Mouse (Mus musculus) kidney, adult 9 months (tissue): ENCODE data around the gene Daam2.
A peak's percentile ranks its signal among the peaks of the same experiment; 100 is the strongest.

Experiments used
- DNase-seq: peaks from one replicate; pipeline ENCODE4 v3.0.0; 2022

Gene Daam2

DNA sequence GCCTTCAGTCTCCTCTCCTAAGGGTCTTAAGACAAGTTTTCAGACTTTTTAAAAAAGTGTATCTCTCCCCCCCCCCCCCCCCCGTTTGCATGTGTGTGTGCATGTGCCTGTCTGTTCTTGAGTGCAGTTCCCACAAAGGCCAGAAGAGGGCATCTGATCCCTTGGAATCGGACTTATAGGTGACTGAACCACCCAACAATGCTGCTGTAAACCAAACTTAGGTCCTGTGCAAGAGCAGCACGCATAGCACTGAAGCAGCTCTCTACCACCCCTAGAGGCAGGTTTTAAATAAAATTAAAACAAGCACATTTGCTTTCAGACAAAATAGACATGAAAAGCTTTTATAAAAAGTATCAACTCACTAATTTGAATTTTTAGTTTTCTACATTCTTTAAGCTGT lies 33.9 kb downstream of the Daam2 start:
- peak; percentile 73 for DNase-seq

GRCm38 (mm10) chr17:49528503-49529205 lies 35.5 kb downstream of the Daam2 start:
- DNase-seq: no peak

DNA sequence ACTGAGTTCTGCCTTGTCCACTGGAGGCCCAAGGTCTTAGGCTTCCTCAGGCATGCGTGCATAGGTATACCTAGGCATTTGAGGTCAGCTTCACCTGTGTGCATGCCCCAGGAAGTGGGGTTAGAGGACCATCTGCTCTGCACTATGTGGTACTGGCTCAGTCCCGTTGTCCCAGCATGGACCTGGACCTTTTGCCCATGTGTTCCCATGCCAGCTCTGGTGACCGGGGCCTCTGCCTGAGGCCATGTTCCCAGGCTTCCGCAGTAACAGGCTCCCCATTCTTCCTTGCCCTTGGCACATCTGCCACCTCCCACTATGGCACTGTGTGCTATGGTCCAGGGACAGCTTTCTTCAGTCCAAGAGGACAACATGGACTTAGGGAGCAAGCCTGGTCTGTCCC lies 36.1 kb downstream of the Daam2 start:
- no peak for DNase-seq

- no peak for DNase-seq
Observed at GRCm38 (mm10) chr17:49526566-49526965, 37.6 kb downstream of the Daam2 start.

GRCm38 (mm10) chr17:49525911-49526310 lies 38.2 kb downstream of the Daam2 start:
- DNase-seq: no peak

- no peak for DNase-seq
Observed at GRCm38 (mm10) chr17:49524584-49524983, 39.6 kb downstream of the Daam2 start.

DNA sequence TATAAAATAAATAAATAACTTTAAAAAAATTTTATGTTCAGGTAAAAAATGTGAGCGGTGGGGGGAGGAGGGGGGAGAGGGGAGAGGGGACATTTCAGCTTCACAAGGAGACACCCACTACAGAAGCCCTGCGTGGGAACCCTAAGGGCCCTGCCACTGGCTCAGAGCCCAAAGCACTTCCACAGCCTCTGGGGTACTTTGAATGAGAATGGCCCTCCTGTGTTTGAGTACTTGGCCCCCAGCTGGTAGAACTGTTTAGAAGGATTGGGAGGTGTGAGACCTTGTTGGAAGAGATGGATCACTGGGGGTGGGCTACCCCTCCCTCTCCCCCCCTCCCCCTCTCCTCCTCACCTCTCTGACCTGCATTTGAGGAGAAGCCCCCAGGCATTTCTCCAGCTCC lies 41.7 kb downstream of the Daam2 start:
- DNase-seq: no peak

DNA sequence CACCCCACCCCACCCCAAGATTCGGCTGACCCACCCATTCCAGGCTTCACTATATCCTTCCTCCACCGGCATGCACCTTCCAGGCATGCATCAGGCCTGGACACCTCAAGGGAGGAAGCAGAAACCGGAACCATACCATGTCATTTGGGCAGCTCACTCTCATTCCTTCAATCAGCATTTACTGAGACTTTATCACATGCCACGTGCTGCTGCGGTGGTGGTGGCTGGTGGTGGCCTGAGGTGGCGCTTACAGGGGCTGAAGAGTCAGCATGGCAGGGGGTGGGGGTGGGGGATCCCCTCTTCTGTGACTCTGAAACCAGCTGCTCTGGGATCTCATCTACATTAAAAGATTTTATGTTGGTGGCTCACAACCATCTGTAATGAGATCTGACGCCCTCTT lies 42.1 kb downstream of the Daam2 start:
- DNase-seq: no peak

DNA sequence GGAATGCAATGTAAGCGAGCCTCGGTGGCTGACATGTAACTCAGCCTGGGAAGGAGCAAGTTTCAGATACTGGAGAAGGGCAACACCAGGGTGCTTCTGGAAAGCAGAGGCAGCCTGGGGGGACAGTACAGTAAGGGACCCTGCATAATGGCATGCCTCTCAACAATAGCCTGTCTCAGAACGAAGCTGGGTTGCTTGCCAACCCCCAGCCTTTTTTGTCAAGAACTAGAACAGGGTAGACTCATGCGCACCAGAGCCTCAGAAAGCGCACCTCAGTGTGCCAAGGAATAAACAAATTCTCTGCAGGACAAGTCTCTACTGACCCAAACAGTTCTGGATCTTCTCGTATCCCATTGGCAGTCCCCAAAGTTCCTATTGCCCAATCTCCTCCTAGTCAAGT lies 43.5 kb downstream of the Daam2 start:
- DNase-seq: no peak

GRCm38 (mm10) chr17:49519576-49520247 lies 44.4 kb downstream of the Daam2 start:
- DNase-seq: no peak

- no peak for DNase-seq
Observed at GRCm38 (mm10) chr17:49517091-49517490, 47.1 kb downstream of the Daam2 start.

- DNase-seq: no peak
Observed at GRCm38 (mm10) chr17:49515678-49516077, 48.5 kb downstream of the Daam2 start.

DNA sequence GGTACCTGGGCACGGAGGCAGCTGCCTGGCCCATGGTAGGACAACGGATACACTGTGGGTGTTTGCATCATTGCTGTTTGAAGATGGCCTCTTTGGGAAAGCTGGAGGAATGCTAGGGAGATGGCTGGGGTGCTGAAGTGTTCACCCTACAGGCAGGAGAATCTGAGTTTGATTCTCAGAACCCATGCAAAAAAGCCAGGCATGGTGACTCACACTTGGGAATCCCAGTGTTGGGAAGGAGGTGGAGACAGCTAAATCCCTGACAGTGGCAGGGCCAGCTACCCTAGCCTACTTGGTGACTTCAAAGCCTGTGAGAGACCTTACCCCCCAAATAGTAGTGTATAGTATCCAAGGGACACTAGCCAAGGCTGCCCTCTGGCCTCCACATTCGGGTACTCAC lies 49.0 kb downstream of the Daam2 start:
- DNase-seq: no peak

GRCm38 (mm10) chr17:49512671-49513085 lies 51.5 kb downstream of the Daam2 start:
- DNase-seq: peak; percentile 43

GRCm38 (mm10) chr17:49509431-49509830 lies 54.7 kb downstream of the Daam2 start:
- no peak for DNase-seq

DNA sequence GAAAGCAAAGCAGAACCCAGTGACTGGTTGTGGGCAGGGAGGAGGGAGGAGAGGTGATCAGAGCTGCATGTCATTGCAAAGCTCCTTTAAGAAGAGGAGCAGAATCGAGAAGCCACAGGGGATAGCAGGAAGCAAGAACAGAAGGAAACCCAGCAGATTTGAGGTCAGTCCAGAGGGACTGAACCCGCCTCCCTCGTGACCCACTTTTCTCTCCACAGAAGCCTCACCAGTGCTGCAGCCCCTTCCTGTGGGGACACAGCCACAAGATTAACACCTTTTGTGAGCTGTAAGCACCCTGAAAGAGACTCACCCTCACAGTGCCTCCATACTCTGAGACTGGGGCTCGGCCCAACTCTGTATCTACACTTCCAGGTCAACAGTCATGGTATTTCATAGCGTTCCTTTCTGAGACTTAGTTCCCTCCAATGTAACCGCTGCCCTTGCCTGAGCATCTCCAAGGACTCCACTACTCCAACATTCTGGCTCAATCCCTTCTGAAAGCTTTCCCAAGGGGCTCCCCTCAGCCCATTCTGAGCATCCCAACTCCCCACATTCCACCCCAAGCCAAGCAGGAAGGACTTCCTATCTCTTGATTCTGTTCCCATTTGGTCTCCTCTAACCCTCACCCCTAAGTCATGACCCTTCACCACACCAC lies 60.8 kb downstream of the Daam2 start:
- DNase-seq: peak; percentile 14

- DNase-seq: no peak
Observed at GRCm38 (mm10) chr17:49500234-49500633, 63.9 kb downstream of the Daam2 start.

DNA sequence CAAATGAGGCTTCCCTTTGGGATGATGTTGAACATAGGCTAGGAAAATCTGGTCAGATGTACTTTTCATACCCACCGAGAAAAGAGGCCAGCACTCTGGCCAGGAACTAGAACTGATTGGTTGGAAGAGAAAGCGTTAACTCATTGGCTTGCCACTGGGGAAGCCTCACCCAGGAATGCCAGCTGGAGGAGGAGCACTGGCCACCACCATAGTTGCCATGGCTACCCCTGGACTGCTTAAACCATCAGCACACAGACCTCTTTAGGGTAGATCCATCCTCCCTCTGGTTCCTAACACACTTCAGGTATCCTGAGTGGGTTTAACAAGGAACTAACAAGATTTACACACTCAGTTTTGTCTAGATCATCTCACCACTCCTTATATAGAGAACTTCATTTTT lies 64.5 kb downstream of the Daam2 start:
- no peak for DNase-seq

GRCm38 (mm10) chr17:49498169-49498568 lies 66.0 kb downstream of the Daam2 start:
- no peak for DNase-seq

GRCm38 (mm10) chr17:49493276-49493675 lies 70.9 kb downstream of the Daam2 start:
- no peak for DNase-seq

DNA sequence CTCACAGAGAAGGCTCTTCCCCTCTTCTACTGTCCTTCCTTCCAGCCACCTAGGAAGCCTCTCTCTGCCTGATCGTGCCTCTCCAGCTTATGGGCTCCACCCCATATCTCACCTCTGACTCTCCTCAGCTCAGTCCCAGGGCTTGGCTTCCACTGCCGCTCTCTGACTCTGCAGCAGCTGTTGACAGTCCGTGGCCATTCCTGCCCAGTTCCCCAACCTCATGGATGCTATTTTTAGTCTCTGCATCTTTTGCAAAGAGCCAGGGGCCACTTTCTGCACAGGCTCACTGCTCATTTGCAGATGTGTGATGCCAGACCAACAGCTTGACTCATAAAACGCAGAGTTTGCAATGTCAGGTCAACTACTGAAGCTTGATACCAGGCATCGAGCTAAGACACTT lies 75.0 kb downstream of the Daam2 start:
- DNase-seq: no peak

- DNase-seq: no peak
Observed at GRCm38 (mm10) chr17:49484435-49484834, 79.7 kb downstream of the Daam2 start.

DNA sequence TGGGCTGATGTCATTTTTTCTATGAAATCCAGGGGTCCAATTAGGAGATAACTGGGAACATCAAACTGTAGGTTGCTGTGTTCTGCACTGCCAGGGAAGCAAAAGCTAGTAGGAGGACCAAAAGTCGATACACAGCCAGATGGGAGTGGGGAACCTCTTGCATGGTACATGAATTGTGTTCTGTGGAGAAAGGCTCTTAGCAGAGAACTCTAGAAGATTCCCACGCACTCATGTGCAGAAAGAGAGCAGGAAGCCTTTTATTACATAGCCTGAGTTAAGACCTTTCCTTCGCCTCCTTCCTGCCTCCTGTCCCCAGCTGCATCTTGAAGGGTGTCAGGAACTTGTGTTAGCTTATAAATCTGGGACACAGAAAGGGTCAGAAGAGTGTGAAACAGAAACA lies 82.3 kb downstream of the Daam2 start:
- DNase-seq: peak; percentile 20

- DNase-seq: peak; percentile 47
Observed at GRCm38 (mm10) chr17:49477370-49477769, 86.8 kb downstream of the Daam2 start.
